Mouse (Mus musculus): Measurements from ENCODE around the gene Ykt6. TPM values are rescaled to one million over a fixed set of nuclear protein-coding genes. Genes with fewer than 3 reads are reported as not detected.
"Not testable (repeated sequence)": the region's sequence is repeated elsewhere in the genome, so short reads cannot be mapped to it uniquely, and the experiment has no call there.

Gene Ykt6
- total RNA-seq, 2 experiments from 2014 or later = 11.3 to 22.3 TPM

DNA sequence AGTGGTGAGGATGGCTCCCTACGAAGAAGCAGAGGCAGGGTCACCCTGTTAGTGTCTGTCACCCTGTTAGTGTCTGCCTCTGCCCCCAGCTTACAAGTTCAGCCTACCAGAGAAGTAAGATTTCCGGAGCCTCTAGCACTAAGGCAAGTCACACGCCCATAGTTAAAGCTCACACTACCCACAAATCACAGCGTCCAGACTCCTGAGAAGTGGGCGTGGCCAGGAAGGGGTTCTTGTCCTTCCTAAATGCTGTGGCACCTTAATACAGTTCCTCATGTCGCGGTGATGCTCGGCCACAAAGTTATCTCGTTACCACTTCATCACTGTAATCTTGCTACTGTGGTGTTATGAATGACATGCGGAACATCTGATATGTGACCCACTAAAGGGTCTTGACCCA is 32.6 kb downstream of the Ykt6 start:
- ATAC-seq (replicated peaks; ENCODE audit: low FRiP score, poor library complexity, severe bottlenecking) = no peak

DNA sequence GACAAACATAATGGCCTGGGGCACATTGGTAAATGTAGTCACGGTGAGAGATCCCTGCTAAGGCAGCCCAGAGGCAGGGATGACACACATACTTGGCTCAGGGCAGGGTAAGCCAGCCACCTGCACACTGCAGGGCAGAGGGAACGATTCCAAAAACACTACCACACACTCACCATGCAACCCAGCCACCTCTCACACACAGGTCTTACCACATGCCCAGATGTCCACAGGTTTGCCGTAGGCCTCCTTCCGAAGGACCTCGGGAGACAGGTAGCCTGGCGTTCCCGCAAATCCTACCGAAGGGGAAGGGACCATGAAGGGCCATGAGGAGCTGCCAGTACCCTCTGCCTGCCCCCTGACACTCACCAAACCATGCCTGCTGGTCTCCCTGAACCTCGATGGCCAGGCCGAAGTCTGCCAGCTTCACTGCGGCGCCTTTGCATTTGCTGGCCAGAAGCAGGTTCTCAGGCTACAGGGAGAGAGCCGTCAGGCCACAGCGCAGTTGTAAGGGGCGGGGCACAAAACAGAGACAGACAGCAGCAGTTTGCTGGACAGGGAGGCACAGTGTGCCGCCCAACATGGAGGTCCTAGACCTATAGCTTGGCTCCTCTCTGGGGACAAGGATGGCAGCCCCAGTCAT is 34.6 kb downstream of the Ykt6 start:
- ATAC-seq (replicated peaks; ENCODE audit: low FRiP score, poor library complexity, severe bottlenecking) = no peak

DNA sequence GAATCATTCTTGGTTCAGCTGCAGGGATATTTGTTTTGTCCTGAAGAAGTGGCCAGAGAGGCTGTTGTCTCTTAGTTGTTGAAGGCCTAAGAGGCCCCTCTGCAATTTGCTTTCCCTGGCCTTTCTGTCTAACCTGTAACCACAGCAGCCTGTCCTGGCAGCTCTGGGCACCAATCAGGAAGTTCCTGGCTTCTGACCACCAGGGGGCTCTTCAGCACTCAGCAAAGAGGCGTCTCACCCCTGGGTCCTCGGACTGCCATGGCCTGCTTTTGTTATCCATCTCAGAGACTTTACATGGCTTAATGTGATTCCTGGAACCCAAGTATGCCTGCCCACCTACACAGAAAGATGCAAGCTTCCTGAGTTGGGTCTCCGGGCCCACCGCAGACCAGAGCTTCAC is 35.4 kb downstream of the Ykt6 start:
- no peak for ATAC-seq (replicated peaks; ENCODE audit: low FRiP score, poor library complexity, severe bottlenecking)

DNA sequence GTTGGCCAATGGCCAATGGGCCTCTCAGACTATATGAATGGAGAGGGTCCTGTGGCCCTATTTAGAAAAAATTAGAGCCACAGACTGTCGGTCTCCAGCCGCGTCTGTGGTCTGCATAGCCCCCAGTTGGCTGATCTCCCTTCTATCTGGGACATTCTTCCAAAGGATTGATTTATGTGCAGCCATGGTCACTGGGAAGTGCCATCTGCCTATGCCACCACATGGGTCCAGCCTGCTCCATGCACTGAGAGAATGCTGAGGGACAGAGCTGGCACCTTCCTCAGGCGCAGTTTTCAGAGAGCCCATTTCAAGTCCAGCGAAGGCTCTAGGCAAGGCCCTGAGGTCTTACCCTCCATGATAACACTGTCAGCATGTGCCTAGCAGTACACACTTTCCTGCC is 38.7 kb downstream of the Ykt6 start:
- no peak for ATAC-seq (replicated peaks; ENCODE audit: low FRiP score, poor library complexity, severe bottlenecking)

DNA sequence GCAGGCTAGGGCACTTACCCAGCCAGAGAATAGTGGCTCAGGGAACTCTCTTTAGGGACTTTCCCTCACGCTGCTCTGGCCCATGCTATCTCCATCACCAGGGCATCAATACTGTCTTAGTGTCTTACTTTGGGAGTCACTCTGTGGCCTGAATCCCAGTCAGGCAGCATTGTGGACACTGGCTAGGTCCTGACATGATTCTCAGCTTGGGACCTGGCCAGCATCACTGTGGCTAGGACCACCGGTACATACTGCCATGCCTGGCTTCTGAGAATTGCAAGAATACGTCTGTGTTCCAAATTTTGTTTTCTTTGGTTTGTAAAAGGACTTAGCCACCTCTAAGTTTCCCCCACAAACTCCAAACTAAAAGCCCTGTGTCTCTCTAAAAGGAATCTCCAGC is 39.4 kb downstream of the Ykt6 start:
- no peak for ATAC-seq (replicated peaks; ENCODE audit: low FRiP score, poor library complexity, severe bottlenecking)

DNA sequence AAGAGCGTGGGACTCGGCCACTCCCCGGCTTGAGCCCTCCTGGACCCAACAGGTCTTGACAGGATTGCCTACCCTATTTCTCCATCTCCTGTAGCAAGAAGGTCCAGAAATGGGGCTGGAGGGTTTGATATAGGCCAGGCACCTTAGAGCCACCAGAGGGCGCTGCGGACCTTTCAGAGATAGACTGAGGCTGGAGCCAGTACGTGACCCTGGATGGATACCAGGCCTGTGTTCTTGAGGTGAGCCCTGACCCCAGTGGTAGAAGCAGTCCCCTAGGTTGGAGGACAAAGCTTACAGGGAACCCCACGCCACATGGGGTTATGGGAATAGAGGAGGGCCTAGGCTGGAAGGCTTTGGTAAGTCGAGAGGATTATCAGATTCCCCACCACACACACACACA is 40.5 kb downstream of the Ykt6 start:
- peak; percentile 58 for ATAC-seq (replicated peaks; ENCODE audit: low FRiP score, poor library complexity, severe bottlenecking)

DNA sequence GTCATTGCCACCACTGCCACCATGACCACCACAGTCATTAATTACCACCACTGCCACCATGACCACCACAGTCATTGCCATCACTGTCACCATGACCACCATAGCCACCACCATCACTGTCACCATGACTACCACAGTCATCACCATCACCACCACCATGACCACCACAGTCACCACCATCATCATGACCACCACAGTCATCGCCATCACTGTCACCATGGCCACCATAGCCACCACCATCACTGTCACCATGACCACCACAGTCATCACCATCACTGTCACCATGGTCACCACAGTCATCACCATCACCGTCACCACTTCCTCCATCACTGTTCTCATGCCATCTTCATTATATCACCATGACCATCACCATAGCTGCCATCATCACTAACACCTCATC is 43.0 kb downstream of the Ykt6 start:
- no peak for ATAC-seq (replicated peaks; ENCODE audit: low FRiP score, poor library complexity, severe bottlenecking)

DNA sequence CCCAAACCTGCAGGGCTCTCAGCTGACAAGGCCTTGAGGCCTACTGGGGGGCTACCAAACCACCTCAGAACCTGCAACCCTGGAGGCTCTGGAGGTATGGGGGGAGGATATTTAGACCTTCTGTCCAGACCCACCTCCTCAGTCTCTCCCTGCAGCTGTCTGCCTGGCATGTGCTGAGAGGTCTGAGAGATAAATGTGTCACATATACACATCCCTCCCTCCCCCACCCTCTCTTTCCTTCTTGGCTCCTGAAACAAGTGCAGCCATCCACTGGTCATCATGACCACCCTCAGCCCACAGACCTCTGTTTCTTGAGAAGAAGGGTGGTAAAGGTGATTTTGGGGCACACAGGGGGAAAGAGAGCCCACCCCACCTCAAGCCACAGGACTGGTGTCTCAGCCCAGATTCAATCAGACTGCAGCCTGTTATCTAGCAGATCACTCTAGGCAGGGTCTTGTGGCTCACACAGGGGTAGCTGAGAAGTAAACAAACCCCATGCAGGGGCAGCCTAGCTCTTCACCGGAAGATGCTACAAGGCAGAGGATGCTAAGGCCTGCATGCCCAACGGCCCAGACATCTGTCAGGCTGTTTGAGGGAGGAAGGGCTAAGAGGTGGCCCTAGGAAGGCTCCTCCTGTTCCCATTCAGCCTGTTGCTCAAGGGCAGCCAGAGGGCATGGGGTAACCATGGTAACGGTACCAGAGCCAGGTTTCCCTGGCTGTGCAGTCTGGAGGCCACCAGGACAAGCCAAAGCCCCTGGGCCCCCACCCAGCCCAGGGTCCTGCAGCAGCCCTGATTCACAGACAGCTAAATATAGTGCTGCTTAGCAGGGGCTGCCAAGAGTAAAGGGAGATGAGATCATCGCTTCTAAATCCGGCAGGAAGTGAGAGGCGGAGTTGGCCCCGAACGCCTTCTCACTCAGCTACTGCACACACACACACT is 44.6 kb downstream of the Ykt6 start:
- ATAC-seq (replicated peaks; ENCODE audit: low FRiP score, poor library complexity, severe bottlenecking) = no peak

DNA sequence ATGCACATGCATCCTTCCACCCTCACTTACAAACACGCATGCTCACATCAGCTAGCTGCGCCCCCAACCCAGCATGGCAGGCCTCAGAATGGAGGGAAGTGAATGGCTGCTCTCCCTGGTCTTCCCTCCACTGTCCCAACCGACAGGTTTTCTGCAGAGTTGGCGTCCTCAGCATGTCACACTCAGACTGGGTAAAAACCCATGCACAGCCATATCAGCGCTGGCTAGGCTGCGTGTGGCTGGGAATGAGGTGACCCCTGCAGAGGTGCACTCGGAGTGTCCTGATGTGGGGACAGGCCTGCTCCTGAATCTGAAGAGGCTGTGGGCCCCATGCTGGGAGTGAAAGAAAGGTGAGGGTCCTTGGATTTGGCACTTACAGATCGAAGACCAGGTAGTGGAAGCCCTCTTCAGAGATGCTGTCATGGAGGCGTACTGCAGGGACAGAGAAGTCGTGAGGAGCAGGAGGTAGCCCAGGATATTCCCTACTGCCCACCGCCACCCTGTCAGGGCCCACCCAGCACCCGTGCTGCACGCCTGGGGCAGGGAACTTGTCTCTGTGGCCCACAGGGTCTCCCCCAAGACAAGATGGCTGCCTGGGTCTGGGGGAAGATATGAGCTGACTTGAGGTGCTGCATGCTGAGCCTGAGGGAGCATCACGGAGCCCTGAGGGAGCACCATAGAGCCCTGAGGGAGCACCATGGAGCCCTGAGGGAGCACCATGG is 45.6 kb downstream of the Ykt6 start:
- no peak for ATAC-seq (replicated peaks; ENCODE audit: low FRiP score, poor library complexity, severe bottlenecking)

DNA sequence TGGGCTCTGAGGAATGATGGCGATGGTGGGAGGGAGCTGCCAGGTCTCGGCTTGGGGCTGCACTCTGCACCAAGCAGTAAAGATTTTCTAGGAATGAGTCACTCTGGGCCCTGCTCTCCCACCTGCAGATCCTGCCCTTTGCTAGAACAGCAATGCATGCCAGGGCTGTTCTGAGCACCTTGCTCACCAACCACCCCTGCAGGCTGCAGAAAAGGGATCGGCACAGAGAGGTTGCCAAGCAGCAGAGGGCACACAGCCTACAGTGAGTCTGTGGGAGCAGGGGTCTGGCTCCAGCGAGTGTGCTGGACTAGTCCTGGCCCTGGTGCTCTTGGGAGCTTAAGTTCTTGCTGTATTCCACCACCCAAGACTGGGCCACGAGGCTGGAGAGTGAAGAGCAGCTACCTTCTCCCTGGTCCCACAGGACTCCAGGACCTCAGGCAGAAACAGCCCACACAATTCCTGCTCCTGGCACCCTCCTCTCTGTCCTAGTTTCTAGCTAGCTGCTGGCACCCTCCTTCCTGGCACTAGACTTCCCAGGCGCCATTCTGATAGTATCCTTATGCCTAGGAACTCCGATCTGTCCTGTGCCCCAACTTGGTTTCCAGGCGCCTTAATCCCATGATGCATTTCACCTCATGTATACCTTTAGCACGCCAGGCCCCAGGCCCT is 46.6 kb downstream of the Ykt6 start:
- no peak for ATAC-seq (replicated peaks; ENCODE audit: low FRiP score, poor library complexity, severe bottlenecking)

DNA sequence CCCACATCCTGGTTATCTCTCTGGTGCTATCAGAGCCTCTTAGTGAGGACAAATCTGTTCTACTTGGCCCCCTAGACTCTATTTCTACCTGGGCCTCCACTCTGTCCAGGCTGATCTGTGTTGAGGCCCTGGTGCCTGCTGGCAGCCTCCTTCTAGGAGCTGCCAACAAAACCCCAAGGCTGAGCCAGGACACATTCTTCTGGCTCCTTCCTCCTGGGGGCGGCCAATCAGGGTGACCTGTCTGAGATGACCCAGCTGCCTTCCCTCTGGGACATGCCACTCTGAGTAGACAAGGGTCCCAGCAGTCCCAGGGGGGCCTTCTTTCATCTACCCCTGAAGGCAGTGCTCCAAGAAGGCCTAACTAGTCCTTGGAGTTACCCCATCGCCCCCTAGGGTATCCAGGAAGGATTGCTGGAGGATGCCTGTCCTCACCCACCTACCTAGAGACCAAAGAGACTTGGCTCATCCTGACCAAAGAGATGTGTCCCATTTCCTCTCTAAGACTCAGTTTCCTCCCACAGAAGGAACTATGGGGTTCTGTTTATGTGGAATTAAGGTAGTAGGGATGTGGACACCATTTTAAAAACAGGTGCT is 47.6 kb downstream of the Ykt6 start:
- ATAC-seq (replicated peaks; ENCODE audit: low FRiP score, poor library complexity, severe bottlenecking) = no peak

DNA sequence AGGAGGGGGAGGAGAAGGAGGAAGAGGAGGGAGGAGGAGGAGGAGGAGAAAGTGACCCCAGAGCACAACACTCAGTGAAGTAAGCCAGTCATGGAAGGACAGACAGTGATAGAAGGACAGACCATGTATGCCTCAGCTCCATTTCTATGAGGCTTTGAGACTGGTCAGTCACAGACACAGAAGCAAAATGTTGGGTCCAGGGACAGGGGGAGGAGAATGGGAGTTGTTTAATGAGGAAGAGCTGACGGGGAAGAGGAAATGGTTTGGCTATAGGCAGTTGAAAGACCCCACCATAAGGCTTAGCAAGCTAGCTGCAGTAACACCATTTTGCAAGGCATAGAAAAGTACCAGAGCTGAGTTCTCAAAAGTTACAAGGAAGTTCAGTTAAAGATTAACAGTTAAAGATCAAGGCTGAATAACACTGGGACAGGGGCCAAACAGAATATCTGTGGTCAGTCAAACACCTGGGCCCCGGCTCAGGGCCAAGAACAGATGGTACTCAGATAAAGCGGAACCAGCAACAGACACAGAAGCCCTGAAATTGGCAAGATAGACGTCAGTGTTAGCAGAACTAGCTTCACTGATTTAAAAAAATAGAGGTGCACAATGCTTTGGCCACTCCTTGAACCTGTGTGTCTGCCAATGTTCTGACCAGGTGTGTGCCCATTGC is 50.0 kb downstream of the Ykt6 start:
- not testable (repeated sequence) for ATAC-seq (replicated peaks; ENCODE audit: low FRiP score, poor library complexity, severe bottlenecking)

DNA sequence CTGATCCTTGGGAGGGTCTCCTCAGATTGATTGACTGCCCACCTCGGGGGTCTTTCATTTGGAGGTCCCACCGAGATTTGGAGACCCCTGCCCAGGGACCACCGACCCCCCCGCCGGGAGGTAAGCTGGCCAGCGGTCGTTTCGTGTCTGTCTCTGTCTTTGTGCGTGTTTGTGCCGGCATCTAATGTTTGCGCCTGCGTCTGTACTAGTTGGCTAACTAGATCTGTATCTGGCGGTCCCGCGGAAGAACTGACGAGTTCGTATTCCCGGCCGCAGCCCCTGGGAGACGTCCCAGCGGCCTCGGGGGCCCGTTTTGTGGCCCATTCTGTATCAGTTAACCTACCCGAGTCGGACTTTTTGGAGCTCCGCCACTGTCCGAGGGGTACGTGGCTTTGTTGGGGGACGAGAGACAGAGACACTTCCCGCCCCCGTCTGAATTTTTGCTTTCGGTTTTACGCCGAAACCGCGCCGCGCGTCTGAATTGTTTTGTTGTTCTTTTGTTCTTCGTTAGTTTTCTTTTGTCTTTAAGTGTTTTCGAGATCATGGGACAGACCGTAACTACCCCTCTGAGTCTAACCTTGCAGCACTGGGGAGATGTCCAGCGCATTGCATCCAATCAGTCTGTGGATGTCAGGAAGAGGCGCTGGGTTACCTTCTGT is 51.0 kb downstream of the Ykt6 start:
- not testable (repeated sequence) for ATAC-seq (replicated peaks; ENCODE audit: low FRiP score, poor library complexity, severe bottlenecking)

DNA sequence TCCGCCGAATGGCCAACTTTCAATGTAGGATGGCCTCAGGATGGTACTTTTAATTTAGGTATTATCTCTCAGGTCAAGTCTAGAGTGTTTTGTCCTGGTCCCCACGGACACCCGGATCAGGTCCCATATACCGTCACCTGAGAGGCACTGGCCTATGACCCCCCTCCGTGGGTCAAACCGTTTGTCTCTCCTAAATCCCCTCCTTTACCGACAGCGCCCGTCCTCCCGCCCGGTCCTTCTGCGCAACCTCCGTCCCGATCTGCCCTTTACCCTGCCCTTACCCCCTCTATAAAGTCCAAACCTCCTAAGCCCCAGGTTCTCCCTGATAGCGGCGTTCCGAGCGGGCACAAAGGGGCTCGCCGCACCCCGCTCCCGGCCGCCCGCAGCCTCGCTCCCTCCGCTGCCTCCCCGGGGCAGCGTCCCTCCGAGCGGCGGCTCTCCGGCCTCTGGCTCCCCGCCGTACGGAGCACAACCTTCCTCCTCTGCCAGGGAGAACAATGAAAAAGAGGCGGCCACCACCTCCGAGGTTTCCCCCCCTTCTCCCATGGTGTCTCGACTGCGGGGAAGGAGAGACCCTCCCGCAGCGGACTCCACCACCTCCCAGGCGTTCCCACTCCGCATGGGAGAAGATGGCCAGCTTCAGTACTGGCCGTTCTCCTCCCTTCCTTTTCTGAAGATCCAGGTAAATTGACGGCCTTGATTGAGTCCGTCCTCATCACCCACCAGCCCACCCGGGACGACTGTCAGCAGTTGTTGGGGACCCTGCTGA is 51.7 kb downstream of the Ykt6 start:
- not testable (repeated sequence) for ATAC-seq (replicated peaks; ENCODE audit: low FRiP score, poor library complexity, severe bottlenecking)

DNA sequence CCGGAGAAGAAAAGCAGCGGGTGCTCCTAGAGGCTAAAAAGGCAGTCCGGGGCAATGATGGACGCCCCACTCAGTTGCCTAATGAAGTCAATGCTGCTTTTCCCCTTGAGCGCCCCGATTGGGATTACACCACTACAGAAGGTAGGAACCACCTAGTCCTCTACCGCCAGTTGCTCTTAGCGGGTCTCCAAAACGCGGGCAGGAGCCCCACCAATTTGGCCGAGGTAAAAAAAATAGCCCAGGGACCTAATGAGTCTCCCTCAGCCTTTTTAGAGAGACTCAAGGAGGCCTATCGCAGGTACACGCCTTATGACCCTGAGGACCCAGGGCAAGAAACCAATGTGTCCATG is 52.3 kb downstream of the Ykt6 start:
- not testable (repeated sequence) for ATAC-seq (replicated peaks; ENCODE audit: low FRiP score, poor library complexity, severe bottlenecking)

DNA sequence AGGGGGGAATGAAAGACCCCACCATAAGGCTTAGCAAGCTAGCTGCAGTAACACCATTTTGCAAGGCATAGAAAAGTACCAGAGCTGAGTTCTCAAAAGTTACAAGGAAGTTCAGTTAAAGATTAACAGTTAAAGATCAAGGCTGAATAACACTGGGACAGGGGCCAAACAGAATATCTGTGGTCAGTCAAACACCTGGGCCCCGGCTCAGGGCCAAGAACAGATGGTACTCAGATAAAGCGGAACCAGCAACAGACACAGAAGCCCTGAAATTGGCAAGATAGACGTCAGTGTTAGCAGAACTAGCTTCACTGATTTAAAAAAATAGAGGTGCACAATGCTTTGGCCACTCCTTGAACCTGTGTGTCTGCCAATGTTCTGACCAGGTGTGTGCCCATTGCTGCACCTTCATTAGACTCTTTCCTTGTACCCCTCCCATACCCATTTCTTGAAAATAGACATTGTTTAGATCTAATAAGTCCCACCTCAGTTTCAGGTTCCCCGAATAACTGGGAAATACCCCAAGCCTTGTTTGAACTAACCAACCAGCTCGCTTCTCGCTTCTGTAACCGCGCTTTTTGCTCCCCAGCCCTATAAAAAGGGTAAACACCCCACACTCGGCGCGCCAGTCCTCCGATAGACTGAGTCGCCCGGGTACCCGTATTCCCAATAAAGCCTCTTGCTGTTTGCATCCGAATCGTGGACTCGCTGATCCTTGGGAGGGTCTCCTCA is 55.4 kb downstream of the Ykt6 start:
- not testable (repeated sequence) for ATAC-seq (replicated peaks; ENCODE audit: low FRiP score, poor library complexity, severe bottlenecking)

DNA sequence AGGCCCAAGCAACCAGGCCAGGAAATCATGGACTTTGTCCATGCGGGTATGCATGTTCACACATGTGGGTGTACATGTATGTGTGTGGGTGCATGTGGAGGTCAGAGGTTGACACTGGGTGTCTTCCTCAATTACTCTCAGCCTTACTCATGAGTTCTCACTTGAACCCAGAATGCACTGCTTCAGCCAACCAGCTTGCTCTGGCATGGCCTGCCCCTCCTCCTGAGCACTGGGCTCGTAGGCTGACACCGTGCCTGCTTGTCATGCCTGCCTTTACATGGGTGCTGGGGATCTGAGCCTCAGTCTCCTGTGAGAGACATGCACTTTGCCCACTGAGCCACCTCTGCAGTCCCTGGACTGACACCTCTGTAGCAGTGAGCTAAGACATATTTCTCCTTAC is 56.4 kb downstream of the Ykt6 start:
- no peak for ATAC-seq (replicated peaks; ENCODE audit: low FRiP score, poor library complexity, severe bottlenecking)

Data from erythroblast, adult 5-6 weeks (primary cell).